Mouse (Mus musculus): ENCODE measurements at regions not wholly inside any gene's neighbourhood (a gene's known extent, or its start where the extent isn't known, plus 50 kb on each side); places are given as distances from the start of the nearest gene placed in this dataset.

GRCm38 (mm10) chr12:54495701-54496374 lies 160.5 kb downstream of the Sptssa start:
- H3K4me1 ChIP-seq (ENCODE audit: control insufficient read depth, insufficient read depth, low read length): 0 out of 2 replicates have a peak, but pooled peaks cover 2% of the 10 kb centered on the region
- ATAC-seq (ENCODE audit: low FRiP score, low read depth) (no peak), DNase-seq (ENCODE audit: low spot score) (no peak)
- no peak for TF ChIP-seq POLR2A (IDR thresholded peaks at IDR 0.05; ENCODE audit: borderline replicate concordance, extremely low read depth, insufficient read depth, insufficient read length)
- no peak overlapping the region for H3K27ac ChIP-seq (replicated peaks; ENCODE audit: low read depth, low read length)
- H3K9ac ChIP-seq (ENCODE audit: low read depth, low read length, severe bottlenecking): no peak overlapping the region
- H3K4me3 ChIP-seq (replicated peaks; ENCODE audit: low read length): no peak overlapping the region
- H3K9me3 ChIP-seq (ENCODE audit: control insufficient read depth, low read length): no peaks in the 10 kb centered on the region
- no peaks in the 10 kb centered on the region for H3K36me3 ChIP-seq (ENCODE audit: control insufficient read depth, insufficient read depth, low read length)
- H3K4me2 ChIP-seq (replicated peaks; ENCODE audit: low read depth, low read length, severe bottlenecking): no peak overlapping the region
- H3K27me3 ChIP-seq (ENCODE audit: control insufficient read depth, insufficient read depth, low read length): no peaks in the 10 kb centered on the region
- WGBS: 70% methylated on average over 4 of the region's 4 CpGs

- Histone ChIP-seq H3K4me2 (replicated peaks; ENCODE audit: low read depth, low read length, severe bottlenecking) (no peak overlapping the region), H3K36me3 (ENCODE audit: control insufficient read depth, insufficient read depth, low read length) (no peaks in the 10 kb centered on the region), H3K27me3 (ENCODE audit: control insufficient read depth, insufficient read depth, low read length) (no peaks in the 10 kb centered on the region), H3K9ac (ENCODE audit: low read depth, low read length, severe bottlenecking) (no peak overlapping the region), H3K4me1 (ENCODE audit: control insufficient read depth, insufficient read depth, low read length) (0 out of 2 replicates have a peak, but pooled peaks cover 2% of the 10 kb centered on the region), H3K27ac (replicated peaks; ENCODE audit: low read depth, low read length) (no peak overlapping the region), H3K9me3 (ENCODE audit: control insufficient read depth, low read length) (no peaks in the 10 kb centered on the region), H3K4me3 (replicated peaks; ENCODE audit: low read length) (no peak overlapping the region)
- TF ChIP-seq POLR2A (IDR thresholded peaks at IDR 0.05; ENCODE audit: borderline replicate concordance, extremely low read depth, insufficient read depth, insufficient read length): no peak
- DNase-seq (ENCODE audit: low spot score) (no peak), ATAC-seq (ENCODE audit: low FRiP score, low read depth) (no peak)
- 78% methylated on average over 7 of the region's 7 CpGs for WGBS
These were observed 161.5 kb downstream of the Sptssa start for GRCm38 (mm10) chr12:54494756-54495375.

GRCm38 (mm10) chr12:54492737-54493136 lies 163.6 kb downstream of the Sptssa start:
- H3K9me3 ChIP-seq (ENCODE audit: control insufficient read depth, low read length): no peaks in the 10 kb centered on the region
- no peaks in the 10 kb centered on the region for H3K27me3 ChIP-seq (ENCODE audit: control insufficient read depth, insufficient read depth, low read length)
- no peak for TF ChIP-seq POLR2A (IDR thresholded peaks at IDR 0.05; ENCODE audit: borderline replicate concordance, extremely low read depth, insufficient read depth, insufficient read length)
- 36% methylated on average over 10 of the region's 10 CpGs for WGBS
- DNase-seq (ENCODE audit: low spot score): no peak
- no peak overlapping the region for H3K9ac ChIP-seq (ENCODE audit: low read depth, low read length, severe bottlenecking)
- H3K4me1 ChIP-seq (ENCODE audit: control insufficient read depth, insufficient read depth, low read length): 0 out of 2 replicates have a peak, but pooled peaks cover 2% of the 10 kb centered on the region
- no peak overlapping the region for H3K4me3 ChIP-seq (replicated peaks; ENCODE audit: low read length)
- no peaks in the 10 kb centered on the region for H3K36me3 ChIP-seq (ENCODE audit: control insufficient read depth, insufficient read depth, low read length)
- H3K27ac ChIP-seq (replicated peaks; ENCODE audit: low read depth, low read length): no peak overlapping the region
- no peak for ATAC-seq (ENCODE audit: low FRiP score, low read depth)
- H3K4me2 ChIP-seq (replicated peaks; ENCODE audit: low read depth, low read length, severe bottlenecking): no peak overlapping the region

- WGBS: 78% methylated on average over 2 of the region's 2 CpGs
- Histone ChIP-seq H3K4me2 (replicated peaks; ENCODE audit: low read depth, low read length, severe bottlenecking) (no peak overlapping the region), H3K9me3 (ENCODE audit: control insufficient read depth, low read length) (no peaks in the 10 kb centered on the region), H3K9ac (ENCODE audit: low read depth, low read length, severe bottlenecking) (no peak overlapping the region), H3K4me3 (replicated peaks; ENCODE audit: low read length) (no peak overlapping the region), H3K27ac (replicated peaks; ENCODE audit: low read depth, low read length) (no peak overlapping the region), H3K36me3 (ENCODE audit: control insufficient read depth, insufficient read depth, low read length) (no peaks in the 10 kb centered on the region), H3K27me3 (ENCODE audit: control insufficient read depth, insufficient read depth, low read length) (no peaks in the 10 kb centered on the region), H3K4me1 (ENCODE audit: control insufficient read depth, insufficient read depth, low read length) (0 out of 2 replicates have a peak, but pooled peaks cover 2% of the 10 kb centered on the region)
- no peak for TF ChIP-seq POLR2A (IDR thresholded peaks at IDR 0.05; ENCODE audit: borderline replicate concordance, extremely low read depth, insufficient read depth, insufficient read length)
- ATAC-seq (ENCODE audit: low FRiP score, low read depth) (no peak), DNase-seq (ENCODE audit: low spot score) (no peak)
These were observed 165.9 kb downstream of the Sptssa start for GRCm38 (mm10) chr12:54490460-54490859.

GRCm38 (mm10) chr12:54489675-54490074 lies 166.7 kb downstream of the Sptssa start:
- Histone ChIP-seq H3K27ac (replicated peaks; ENCODE audit: low read depth, low read length) (no peak overlapping the region), H3K9ac (ENCODE audit: low read depth, low read length, severe bottlenecking) (no peak overlapping the region), H3K36me3 (ENCODE audit: control insufficient read depth, insufficient read depth, low read length) (no peaks in the 10 kb centered on the region), H3K27me3 (ENCODE audit: control insufficient read depth, insufficient read depth, low read length) (no peaks in the 10 kb centered on the region), H3K4me3 (replicated peaks; ENCODE audit: low read length) (no peak overlapping the region), H3K4me2 (replicated peaks; ENCODE audit: low read depth, low read length, severe bottlenecking) (no peak overlapping the region), H3K4me1 (ENCODE audit: control insufficient read depth, insufficient read depth, low read length) (0 out of 2 replicates have a peak, but pooled peaks cover 2% of the 10 kb centered on the region), H3K9me3 (ENCODE audit: control insufficient read depth, low read length) (no peaks in the 10 kb centered on the region)
- peak; percentile 84 for DNase-seq (ENCODE audit: low spot score)
- WGBS: 3% methylated on average over 8 of the region's 8 CpGs
- peak; percentile 80; the same call in 1 of the 2 replicates for ATAC-seq (ENCODE audit: low FRiP score, low read depth)
- TF ChIP-seq POLR2A (IDR thresholded peaks at IDR 0.05; ENCODE audit: borderline replicate concordance, extremely low read depth, insufficient read depth, insufficient read length): no peak

All from limb, embryonic 14.5 days (tissue).